Mouse (Mus musculus) urinary bladder, postnatal 4 days (tissue): Measurements from ENCODE around the gene Slc7a10.
A peak's percentile ranks its signal among the peaks of the same experiment; 100 is the strongest.

Experiments used
- DNase-seq, 2 experiments: peaks; one replicate each; pipeline ENCODE4 v3.0.0; 2021 to 2022; ENCODE audit warnings: low spot score in 2 of 2

Slc7a10 gene

DNA sequence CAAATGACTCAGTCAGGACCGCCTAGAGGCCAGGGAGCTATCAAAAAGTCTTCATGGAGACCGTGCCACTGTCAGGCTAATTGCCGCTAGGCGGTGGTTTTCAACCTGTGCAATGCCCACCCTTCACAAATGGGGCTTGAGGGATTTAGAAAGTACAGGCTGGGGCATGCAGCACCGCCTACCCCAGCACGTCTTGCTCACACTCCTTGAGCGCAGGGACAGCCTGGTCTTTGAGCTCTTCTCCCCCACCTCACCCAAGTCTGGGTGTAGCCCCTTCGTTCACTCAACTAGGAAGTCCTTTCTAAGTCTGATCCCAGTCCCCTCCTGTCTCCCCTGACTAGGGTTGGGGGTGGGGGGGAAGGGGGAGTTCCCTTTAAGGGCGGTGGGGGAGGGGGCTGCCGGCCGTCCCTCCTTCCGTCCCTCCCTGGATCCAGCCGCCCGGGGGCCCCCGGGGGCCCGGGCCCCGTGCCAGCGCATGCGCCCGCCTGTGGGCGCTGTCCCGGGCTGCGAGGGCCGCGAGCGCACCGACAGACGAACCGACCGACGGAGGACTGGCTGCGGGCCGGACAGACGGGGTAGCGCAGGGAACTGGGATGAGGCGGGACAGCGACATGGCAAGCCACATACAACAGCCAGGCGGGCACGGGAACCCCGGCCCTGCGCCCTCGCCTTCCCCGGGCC lies at the start of gene Slc7a10:
Gene Slc7a10 (plus strand): TSS at position 497 of the 681 bp plus-strand sequence.
- DNase-seq: no peak

GRCm38 (mm10) chr7:35137524-35137923 lies 48.7 kb upstream of the Slc7a10 start:
- no peak for DNase-seq

- DNase-seq: no peak
Observed at GRCm38 (mm10) chr7:35138481-35138880, 47.7 kb upstream of the Slc7a10 start.

GRCm38 (mm10) chr7:35139880-35140279 lies 46.3 kb upstream of the Slc7a10 start:
- no peak for DNase-seq

DNA sequence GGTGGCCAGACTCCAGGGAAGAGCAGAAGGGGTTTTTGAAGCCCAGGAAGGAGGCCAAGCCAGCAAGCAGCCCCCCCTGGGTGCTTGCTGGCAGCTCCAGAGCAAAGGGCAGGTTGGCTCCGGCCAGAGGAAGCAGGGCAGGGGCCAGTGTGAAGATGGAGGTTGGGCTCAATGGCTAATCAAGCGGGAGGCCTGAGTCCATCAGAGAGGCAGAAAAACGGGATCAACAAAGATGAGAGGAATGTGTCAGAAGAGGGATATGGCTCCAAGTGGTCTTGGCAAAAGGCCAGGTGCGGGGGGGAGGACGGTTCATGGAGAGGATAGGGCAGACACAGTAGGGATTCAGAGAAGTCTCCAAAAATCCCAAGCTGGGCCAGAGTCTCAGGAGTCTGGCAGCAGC lies 44.7 kb upstream of the Slc7a10 start:
- no peak for DNase-seq

GRCm38 (mm10) chr7:35142522-35142921 lies 43.7 kb upstream of the Slc7a10 start:
- no peak for DNase-seq

GRCm38 (mm10) chr7:35143864-35144618 lies 42.1 kb upstream of the Slc7a10 start:
- no peak for DNase-seq

- DNase-seq: no peak
Observed at GRCm38 (mm10) chr7:35145068-35145467, 41.1 kb upstream of the Slc7a10 start.

DNA sequence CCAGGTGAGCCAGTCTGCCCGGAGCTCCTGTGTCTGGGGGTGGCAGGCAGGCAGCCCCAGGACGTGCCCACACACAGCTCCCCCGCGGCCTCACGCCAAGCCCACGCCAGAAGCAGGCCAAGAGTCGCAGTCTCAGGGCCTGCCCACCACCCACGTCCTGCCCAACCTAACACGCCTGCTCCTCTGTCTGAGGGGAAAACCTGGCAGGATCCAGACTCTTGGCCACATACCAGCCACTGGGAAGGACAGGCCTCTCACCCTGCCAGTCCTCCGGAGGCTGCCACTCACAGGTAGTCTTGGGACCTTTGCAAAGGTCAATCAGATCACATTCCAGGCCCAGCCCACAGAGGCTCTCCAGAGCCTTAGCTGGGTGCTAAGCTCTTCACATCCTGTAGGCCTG lies 39.9 kb upstream of the Slc7a10 start:
- no peak for DNase-seq

- DNase-seq: no peak
Observed at GRCm38 (mm10) chr7:35149616-35150433, 36.4 kb upstream of the Slc7a10 start.

- DNase-seq: no peak
Observed at GRCm38 (mm10) chr7:35150860-35151259, 35.3 kb upstream of the Slc7a10 start.

DNA sequence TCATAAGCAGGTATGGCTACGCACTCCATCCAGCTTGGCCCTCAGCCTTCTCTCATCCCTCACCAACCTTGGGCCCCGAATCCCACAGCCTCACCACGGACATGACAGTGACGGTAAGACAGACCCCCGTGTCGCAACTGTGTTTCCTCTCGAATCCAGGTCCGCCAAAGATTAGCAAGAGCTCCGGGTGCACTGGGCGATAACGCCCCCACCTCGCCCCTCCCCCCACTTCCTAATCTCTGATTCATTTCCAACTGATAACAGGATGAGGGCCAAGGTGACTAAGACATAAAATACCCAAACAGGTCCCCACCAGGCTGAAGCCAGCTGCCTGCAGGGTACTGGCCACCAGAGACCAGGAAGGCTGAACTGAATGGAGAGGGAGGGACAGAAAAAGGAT lies 31.7 kb upstream of the Slc7a10 start:
- DNase-seq: no peak

- no peak for DNase-seq
Observed at GRCm38 (mm10) chr7:35156561-35157477, 29.4 kb upstream of the Slc7a10 start.

DNA sequence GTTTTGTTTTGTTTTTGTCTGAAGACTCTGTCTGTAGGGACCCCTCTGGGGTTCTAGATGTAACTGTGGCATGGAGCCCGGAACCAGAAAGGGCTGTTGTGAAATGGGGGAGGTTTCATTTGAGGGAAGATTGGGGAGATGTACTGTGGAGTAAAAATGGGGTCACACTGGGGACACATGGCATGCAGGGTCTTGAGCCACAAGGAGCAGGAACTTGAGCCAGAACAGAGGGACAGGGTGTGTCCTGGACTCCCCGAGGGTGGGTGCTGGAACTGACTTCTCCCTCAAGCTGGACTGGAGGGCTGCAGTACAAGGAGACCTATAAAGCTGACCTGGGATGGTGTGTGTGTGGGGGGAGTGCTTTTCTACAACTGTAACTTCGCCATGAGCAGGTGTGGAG lies 28.7 kb upstream of the Slc7a10 start:
- no peak for DNase-seq

- DNase-seq: no peak
Observed at GRCm38 (mm10) chr7:35162443-35162842, 23.7 kb upstream of the Slc7a10 start.

DNA sequence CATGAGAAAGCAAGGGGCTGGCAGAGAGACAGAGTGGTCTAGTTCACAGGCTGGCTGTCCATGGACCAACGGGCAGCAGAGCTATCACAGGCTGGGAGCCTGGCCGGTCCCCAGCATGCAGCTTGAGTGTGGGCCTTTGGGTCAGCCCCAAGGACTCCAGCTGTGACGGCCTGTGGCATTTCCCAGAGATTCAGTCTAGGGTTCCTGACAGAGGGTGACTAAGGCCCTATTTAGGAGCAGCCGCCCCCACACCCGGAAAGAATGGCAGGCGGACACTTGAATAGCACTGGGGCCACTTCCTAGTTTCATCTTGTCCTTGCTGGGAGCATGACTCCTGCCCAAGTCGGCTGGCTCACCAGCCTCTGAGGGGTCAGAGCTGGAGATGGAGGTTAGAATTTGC lies 22.6 kb upstream of the Slc7a10 start:
- DNase-seq: no peak

GRCm38 (mm10) chr7:35164131-35164530 lies 22.1 kb upstream of the Slc7a10 start:
- no peak for DNase-seq

DNA sequence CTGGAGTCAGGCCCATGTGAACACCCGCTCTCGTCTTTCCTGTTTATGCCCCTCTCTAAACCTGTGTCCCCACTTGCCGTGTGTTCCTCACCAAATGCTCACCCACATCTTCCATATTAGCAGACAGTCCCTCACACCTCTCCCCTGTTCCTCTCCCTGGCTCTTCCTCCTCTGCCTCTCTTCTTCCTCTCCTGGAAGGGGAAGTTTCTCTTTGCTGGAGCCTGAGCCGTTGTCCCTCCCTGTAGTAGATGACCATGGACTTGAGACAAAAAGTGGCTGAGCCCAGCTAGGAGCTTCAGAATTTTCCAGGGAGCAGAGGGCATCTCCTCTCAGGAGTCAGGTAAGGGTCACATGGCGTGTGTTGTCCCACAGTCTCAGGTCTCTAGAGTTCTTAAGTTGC lies 19.2 kb upstream of the Slc7a10 start:
- no peak for DNase-seq

- no peak for DNase-seq
Observed at GRCm38 (mm10) chr7:35167925-35168324, 18.3 kb upstream of the Slc7a10 start.

GRCm38 (mm10) chr7:35169341-35169740 lies 16.8 kb upstream of the Slc7a10 start:
- peak; percentile 77 to 93 for DNase-seq

DNA sequence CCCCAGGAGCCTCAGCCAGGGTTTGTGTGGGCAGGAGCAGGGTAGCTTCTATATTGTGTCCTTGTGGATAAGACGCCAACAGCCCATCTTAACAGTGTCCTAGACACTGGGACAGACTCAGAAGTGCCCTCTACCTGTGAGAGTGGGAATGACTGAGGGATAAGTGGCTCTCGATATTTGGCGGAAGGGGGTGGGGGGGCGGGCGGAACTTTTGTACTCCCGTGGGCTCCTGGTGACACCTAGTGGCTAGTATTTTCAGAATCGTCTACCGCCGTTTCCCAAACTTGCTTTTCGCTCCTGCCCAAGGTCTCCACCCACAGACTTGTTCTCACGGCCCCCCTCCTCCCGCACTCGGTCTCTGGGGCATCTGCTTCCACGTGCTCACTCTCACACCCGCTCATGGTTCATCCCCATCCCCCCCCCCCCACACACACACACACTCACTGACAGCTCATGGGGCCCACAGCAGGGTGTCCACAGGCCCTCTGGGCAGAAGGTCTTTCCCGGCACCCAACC lies 14.3 kb upstream of the Slc7a10 start:
- DNase-seq: peak; percentile 63 to 82
